Mouse (Mus musculus): ENCODE measurements around the gene Upp1. TPM values are rescaled to one million over a fixed set of nuclear protein-coding genes. Genes with fewer than 3 reads are reported as not detected.

Upp1 gene
- polyA plus RNA-seq, 1 experiment from 2014 or later = 21.9 TPM

GRCm38 (mm10) chr11:9119231-9120020, 1.5 kb downstream of the Upp1 start:
- H3K36me3 ChIP-seq (ENCODE audit: control insufficient read depth, insufficient read depth, low read length) = no peaks in the 10 kb centered on the region; the same call in 1 of the 2 replicates
- no peaks in the 10 kb centered on the region for H3K9me3 ChIP-seq (replicated peaks; ENCODE audit: control insufficient read depth, low read length)
- peaks cover 12% of the 10 kb centered on the region; the same call in 1 of the 2 replicates for H3K27me3 ChIP-seq (ENCODE audit: control insufficient read depth, insufficient read depth, low read length)
- H3K4me1 ChIP-seq (ENCODE audit: control insufficient read depth, insufficient read depth, low read length) = peaks cover 19% of the 10 kb centered on the region
- peak overlapping the region; percentile 99 for H3K4me2 ChIP-seq
- H3K27ac ChIP-seq (ENCODE audit: low read depth, low read length) = no peak overlapping the region
- peak overlapping the region; percentile 59 for H3K4me3 ChIP-seq (ENCODE audit: low read depth, low read length)
- H3K9ac ChIP-seq (ENCODE audit: low read depth, low read length) = no peak overlapping the region
- 11% methylated on average over 22 of the region's 22 CpGs for WGBS (ENCODE audit: insufficient replicate concordance)
- ATAC-seq (replicated peaks; ENCODE audit: insufficient number of reproducible peaks, low FRiP score, low TSS enrichment) = no peak

GRCm38 (mm10) chr11:9122315-9122714, 4.4 kb downstream of the Upp1 start:
- WGBS (ENCODE audit: insufficient replicate concordance) = 68% methylated on average over 4 of the region's 4 CpGs
- no peak for ATAC-seq (replicated peaks; ENCODE audit: insufficient number of reproducible peaks, low FRiP score, low TSS enrichment)
- H3K27me3 ChIP-seq (ENCODE audit: control insufficient read depth, insufficient read depth, low read length) = peaks cover 6% of the 10 kb centered on the region; the same call in 1 of the 2 replicates

DNA sequence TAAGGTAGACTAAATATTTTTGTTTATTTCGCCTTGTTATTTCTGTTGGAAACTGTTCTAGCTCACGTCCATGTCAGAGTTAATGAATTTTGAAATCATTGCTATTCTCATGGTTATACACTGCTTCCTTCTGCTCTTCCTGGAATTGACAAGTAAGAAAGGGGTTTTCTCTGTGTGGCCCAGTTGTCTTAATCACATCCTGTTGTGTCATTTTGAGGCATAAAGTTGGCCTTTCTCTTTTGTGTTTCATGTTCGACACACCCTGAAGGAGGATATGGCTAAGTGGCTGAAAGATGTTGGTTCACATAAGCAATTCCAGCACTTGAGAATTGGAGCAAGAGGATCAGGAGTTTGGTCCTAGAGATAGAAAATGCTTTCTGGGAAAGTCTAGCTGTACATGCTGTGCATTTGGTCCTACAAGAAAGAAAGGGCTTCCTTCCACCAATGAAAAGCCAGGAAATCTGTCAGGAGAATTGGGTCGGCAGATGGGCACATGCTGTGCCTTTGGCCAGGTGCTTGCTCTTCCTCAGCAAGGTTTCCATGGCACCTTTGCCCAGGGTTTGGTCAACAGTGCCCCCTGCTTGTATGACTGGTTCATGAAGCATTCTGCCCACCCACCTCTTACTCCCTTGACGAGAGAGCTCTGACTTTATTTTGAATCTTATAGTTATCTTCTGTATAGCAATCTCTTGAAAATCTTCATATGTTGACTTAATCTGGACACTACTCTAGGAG, 8.6 kb downstream of the Upp1 start:
- Histone ChIP-seq H3K4me1 (ENCODE audit: control insufficient read depth, insufficient read depth, low read length) (no peaks in the 10 kb centered on the region), H3K9me3 (replicated peaks; ENCODE audit: control insufficient read depth, low read length) (no peaks in the 10 kb centered on the region), H3K36me3 (ENCODE audit: control insufficient read depth, insufficient read depth, low read length) (no peaks in the 10 kb centered on the region; the same call in 1 of the 2 replicates), H3K27me3 (ENCODE audit: control insufficient read depth, insufficient read depth, low read length) (no peaks in the 10 kb centered on the region), H3K9ac (ENCODE audit: low read depth, low read length) (no peak overlapping the region), H3K4me2 (no peak overlapping the region), H3K4me3 (ENCODE audit: low read depth, low read length) (no peak overlapping the region), H3K27ac (ENCODE audit: low read depth, low read length) (no peak overlapping the region)
- 70% methylated on average over 5 of the region's 5 CpGs for WGBS (ENCODE audit: insufficient replicate concordance)
- ATAC-seq (replicated peaks; ENCODE audit: insufficient number of reproducible peaks, low FRiP score, low TSS enrichment) = no peak

More at GRCm38 (mm10) chr11:9122315-9122714, 4.4 kb downstream of the Upp1 start:
- Histone ChIP-seq H3K9me3 (replicated peaks; ENCODE audit: control insufficient read depth, low read length) (no peaks in the 10 kb centered on the region), H3K4me3 (ENCODE audit: low read depth, low read length) (no peak overlapping the region), H3K4me2 (no peak overlapping the region), H3K27ac (ENCODE audit: low read depth, low read length) (no peak overlapping the region), H3K4me1 (ENCODE audit: control insufficient read depth, insufficient read depth, low read length) (peaks cover 10% of the 10 kb centered on the region; the same call in 1 of the 2 replicates), H3K9ac (ENCODE audit: low read depth, low read length) (no peak overlapping the region), H3K36me3 (ENCODE audit: control insufficient read depth, insufficient read depth, low read length) (no peaks in the 10 kb centered on the region; the same call in 1 of the 2 replicates)

DNA sequence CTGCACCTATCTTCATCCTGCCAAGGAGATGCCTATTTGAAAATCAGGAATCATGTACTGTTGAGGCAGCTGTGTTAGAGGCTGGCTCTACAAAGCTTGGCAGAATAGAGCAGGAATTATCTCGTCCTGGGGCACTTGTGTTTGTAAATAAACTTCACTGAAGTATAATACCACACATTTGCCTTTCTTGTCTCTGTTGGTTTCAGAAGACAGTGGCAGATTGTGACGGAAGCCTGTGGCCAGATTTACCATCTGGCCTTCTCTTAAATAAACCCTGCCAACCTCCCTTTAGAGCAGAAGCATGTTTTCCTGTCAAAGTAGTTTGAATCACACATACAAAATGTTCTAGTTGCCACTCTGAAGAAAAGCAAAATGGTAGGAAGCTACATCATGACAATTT, 10.2 kb downstream of the Upp1 start:
- Histone ChIP-seq H3K4me1 (ENCODE audit: control insufficient read depth, insufficient read depth, low read length) (no peaks in the 10 kb centered on the region), H3K9me3 (replicated peaks; ENCODE audit: control insufficient read depth, low read length) (no peaks in the 10 kb centered on the region), H3K36me3 (ENCODE audit: control insufficient read depth, insufficient read depth, low read length) (no peaks in the 10 kb centered on the region), H3K27ac (ENCODE audit: low read depth, low read length) (no peak overlapping the region), H3K4me3 (ENCODE audit: low read depth, low read length) (no peak overlapping the region), H3K27me3 (ENCODE audit: control insufficient read depth, insufficient read depth, low read length) (no peaks in the 10 kb centered on the region), H3K4me2 (no peak overlapping the region), H3K9ac (ENCODE audit: low read depth, low read length) (no peak overlapping the region)
- ATAC-seq (replicated peaks; ENCODE audit: insufficient number of reproducible peaks, low FRiP score, low TSS enrichment) = no peak
- 53% methylated on average over 2 of the region's 2 CpGs for WGBS (ENCODE audit: insufficient replicate concordance)

DNA sequence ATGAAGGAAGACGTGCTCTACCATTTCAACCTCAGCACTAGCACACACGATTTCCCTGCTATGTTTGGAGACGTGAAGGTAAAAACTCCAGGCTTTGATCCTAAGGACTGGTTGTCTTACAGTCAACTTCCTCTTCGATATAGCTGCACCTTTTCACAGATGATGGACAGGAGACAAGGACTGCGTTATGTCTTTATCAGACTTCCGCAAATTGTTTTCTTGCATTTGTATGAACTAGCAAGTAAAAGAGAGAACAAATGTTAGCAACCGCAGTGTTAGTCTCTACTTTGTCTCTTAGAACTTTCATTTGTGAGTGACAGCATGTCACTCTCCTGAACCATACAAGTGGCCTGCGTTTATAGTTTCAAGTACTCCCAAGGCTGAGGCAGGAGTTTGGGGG, 11.6 kb downstream of the Upp1 start:
- H3K27ac ChIP-seq (ENCODE audit: low read depth, low read length) = no peak overlapping the region
- no peak for ATAC-seq (replicated peaks; ENCODE audit: insufficient number of reproducible peaks, low FRiP score, low TSS enrichment)
- WGBS (ENCODE audit: insufficient replicate concordance) = 80% methylated on average over 8 of the region's 8 CpGs
- no peaks in the 10 kb centered on the region for H3K9me3 ChIP-seq (replicated peaks; ENCODE audit: control insufficient read depth, low read length)
- H3K4me3 ChIP-seq (ENCODE audit: low read depth, low read length) = no peak overlapping the region
- H3K4me1 ChIP-seq (ENCODE audit: control insufficient read depth, insufficient read depth, low read length) = no peaks in the 10 kb centered on the region
- no peak overlapping the region for H3K9ac ChIP-seq (ENCODE audit: low read depth, low read length)
- no peaks in the 10 kb centered on the region for H3K27me3 ChIP-seq (ENCODE audit: control insufficient read depth, insufficient read depth, low read length)
- no peak overlapping the region for H3K4me2 ChIP-seq
- no peaks in the 10 kb centered on the region for H3K36me3 ChIP-seq (ENCODE audit: control insufficient read depth, insufficient read depth, low read length)

GRCm38 (mm10) chr11:9131688-9132087, 13.8 kb downstream of the Upp1 start:
- Histone ChIP-seq H3K27ac (ENCODE audit: low read depth, low read length) (no peak overlapping the region), H3K27me3 (ENCODE audit: control insufficient read depth, insufficient read depth, low read length) (no peaks in the 10 kb centered on the region)

DNA sequence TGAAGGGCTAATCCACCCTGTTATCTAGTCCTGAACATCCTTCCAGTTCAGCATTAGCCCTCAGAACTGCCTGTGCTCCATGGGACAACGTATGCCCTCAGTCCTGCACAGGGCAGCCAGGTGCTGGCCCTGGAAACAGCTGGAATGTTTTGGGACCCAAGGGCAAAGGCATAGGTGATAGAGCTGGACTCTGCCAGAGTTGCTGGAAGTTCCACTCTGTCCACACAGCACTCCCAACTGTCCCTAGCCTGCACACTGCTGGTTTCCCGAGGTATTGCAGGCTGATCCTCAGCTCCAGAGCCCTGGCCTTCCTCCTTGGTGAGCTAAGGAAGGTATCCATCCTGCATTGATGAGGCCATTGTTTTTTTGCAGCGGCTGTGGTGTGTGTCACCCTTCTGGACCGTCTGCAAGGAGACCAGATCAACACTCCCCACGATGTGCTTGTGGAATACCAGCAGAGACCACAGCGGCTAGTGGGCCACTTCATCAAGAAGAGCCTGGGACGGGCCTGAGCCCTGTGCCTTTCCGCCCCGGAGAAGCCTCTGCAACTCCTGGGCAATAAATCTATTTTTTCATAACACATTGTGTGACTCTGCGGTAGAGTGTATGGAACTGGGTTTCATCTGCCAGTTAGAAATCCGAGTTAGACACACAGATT, 17.8 kb downstream of the Upp1 start:
- ATAC-seq (replicated peaks; ENCODE audit: insufficient number of reproducible peaks, low FRiP score, low TSS enrichment) = no peak
- Histone ChIP-seq H3K4me3 (ENCODE audit: low read depth, low read length) (no peak overlapping the region), H3K27me3 (ENCODE audit: control insufficient read depth, insufficient read depth, low read length) (no peaks in the 10 kb centered on the region), H3K36me3 (ENCODE audit: control insufficient read depth, insufficient read depth, low read length) (no peaks in the 10 kb centered on the region), H3K4me1 (ENCODE audit: control insufficient read depth, insufficient read depth, low read length) (no peaks in the 10 kb centered on the region), H3K27ac (ENCODE audit: low read depth, low read length) (no peak overlapping the region), H3K9ac (ENCODE audit: low read depth, low read length) (no peak overlapping the region), H3K9me3 (replicated peaks; ENCODE audit: control insufficient read depth, low read length) (no peaks in the 10 kb centered on the region), H3K4me2 (no peak overlapping the region)
- WGBS (ENCODE audit: insufficient replicate concordance) = 67% methylated on average over 11 of the region's 11 CpGs

More at GRCm38 (mm10) chr11:9131688-9132087, 13.8 kb downstream of the Upp1 start:
- Histone ChIP-seq H3K9ac (ENCODE audit: low read depth, low read length) (no peak overlapping the region), H3K4me2 (no peak overlapping the region), H3K4me3 (ENCODE audit: low read depth, low read length) (no peak overlapping the region), H3K36me3 (ENCODE audit: control insufficient read depth, insufficient read depth, low read length) (no peaks in the 10 kb centered on the region), H3K4me1 (ENCODE audit: control insufficient read depth, insufficient read depth, low read length) (no peaks in the 10 kb centered on the region), H3K9me3 (replicated peaks; ENCODE audit: control insufficient read depth, low read length) (no peaks in the 10 kb centered on the region)
- 84% methylated on average over 7 of the region's 7 CpGs for WGBS (ENCODE audit: insufficient replicate concordance)
- no peak for ATAC-seq (replicated peaks; ENCODE audit: insufficient number of reproducible peaks, low FRiP score, low TSS enrichment)

DNA sequence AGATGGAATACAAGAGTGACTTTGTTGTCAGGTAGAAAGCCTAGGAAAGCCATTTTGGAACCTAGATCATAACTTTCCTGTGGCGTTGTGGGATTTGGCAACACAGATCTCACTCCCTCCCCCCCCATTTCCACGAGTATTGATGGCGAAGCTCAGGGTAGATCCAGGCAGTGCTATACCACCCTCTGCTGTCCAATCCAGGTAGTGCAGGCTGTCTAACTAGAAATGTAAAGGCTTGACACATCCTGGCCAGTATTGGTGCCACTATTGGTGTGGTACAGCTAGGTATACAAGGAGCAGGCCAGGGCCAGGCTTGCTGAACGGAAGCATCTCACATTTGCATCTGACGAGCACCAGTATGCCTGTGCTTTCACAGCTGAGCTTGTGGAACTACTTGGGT, 18.6 kb downstream of the Upp1 start:
- no peak overlapping the region for H3K9ac ChIP-seq (ENCODE audit: low read depth, low read length)
- H3K9me3 ChIP-seq (replicated peaks; ENCODE audit: control insufficient read depth, low read length) = no peaks in the 10 kb centered on the region
- 18% methylated on average over 5 of the region's 5 CpGs for WGBS (ENCODE audit: insufficient replicate concordance)
- no peaks in the 10 kb centered on the region for H3K27me3 ChIP-seq (ENCODE audit: control insufficient read depth, insufficient read depth, low read length)
- H3K4me1 ChIP-seq (ENCODE audit: control insufficient read depth, insufficient read depth, low read length) = no peaks in the 10 kb centered on the region
- H3K27ac ChIP-seq (ENCODE audit: low read depth, low read length) = no peak overlapping the region
- H3K4me3 ChIP-seq (ENCODE audit: low read depth, low read length) = no peak overlapping the region
- no peak overlapping the region for H3K4me2 ChIP-seq
- no peaks in the 10 kb centered on the region for H3K36me3 ChIP-seq (ENCODE audit: control insufficient read depth, insufficient read depth, low read length)
- no peak for ATAC-seq (replicated peaks; ENCODE audit: insufficient number of reproducible peaks, low FRiP score, low TSS enrichment)

Measured in heart, embryonic 11.5 days (tissue).